Mouse (Mus musculus) bone marrow macrophage, adult 2 months (primary cell): ENCODE measurements around the gene C1qtnf5. TPM values are rescaled to one million over a fixed set of nuclear protein-coding genes. Genes with fewer than 3 reads are reported as not detected.

Experiments
- H3K27ac ChIP-seq: 2 replicates; pipeline ENCODE4 v1.5.1; 2012; ENCODE audit warnings: low read depth, low read length; ENCODE audit not compliant: insufficient read depth
- H3K4me1 ChIP-seq: 2 replicates; pipeline ENCODE4 v1.6.1; 2012; ENCODE audit warnings: low read length; ENCODE audit not compliant: control insufficient read depth, insufficient read depth
- H3K4me3 ChIP-seq: 2 replicates; pipeline ENCODE4 v1.5.1; 2012; ENCODE audit warnings: mild to moderate bottlenecking, low read length, moderate library complexity; ENCODE audit not compliant: insufficient read depth
- CTCF ChIP-seq: IDR thresholded peaks from 2 replicates; pipeline ENCODE4 v1.5.1; 2012; ENCODE audit warnings: low read depth, mild to moderate bottlenecking, low read length, moderate library complexity
- POLR2A ChIP-seq: IDR thresholded peaks from 2 replicates; pipeline ENCODE4 v1.6.1; 2012; ENCODE audit warnings: mild to moderate bottlenecking, low read depth, low read length, borderline replicate concordance
- polyA plus RNA-seq: library from polyadenylated mRNA; stranded (reverse); fragments of >200 nt; gene quantifications from 2 replicates; pipeline ENCODE4 v1.2.4, GENCODE M21; 2012; ENCODE audit not compliant: missing spikeins, insufficient read depth, insufficient read length

Gene C1qtnf5
- polyA plus RNA-seq, 1 experiment: not detected

DNA sequence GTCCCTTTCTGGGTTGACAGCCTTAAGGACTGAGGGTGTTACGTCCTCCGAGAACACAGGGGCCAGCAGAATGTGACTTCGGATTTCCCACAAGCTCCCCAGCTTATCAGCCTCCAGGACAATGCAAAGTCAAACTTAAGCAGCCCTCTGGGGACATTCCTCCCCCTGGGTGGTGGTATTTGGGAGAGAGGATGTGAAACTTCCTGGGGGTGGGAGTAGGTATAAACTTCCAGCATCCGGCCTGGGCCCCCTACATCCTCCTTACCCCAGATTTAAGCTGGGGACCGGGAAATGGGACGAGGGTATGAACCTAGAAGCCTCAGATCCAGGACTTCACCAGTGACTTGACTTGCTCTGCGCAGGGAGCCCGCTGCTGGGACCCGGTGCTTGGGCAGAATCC lies 22.6 kb downstream of the C1qtnf5 start:
- Histone ChIP-seq H3K4me1 (peaks cover 27% of the 10 kb centered on the region), H3K4me3 (peak overlapping the region; percentile 45), H3K27ac (no peak overlapping the region)
- no peak for TF ChIP-seq CTCF
- TF ChIP-seq POLR2A: no peak

DNA sequence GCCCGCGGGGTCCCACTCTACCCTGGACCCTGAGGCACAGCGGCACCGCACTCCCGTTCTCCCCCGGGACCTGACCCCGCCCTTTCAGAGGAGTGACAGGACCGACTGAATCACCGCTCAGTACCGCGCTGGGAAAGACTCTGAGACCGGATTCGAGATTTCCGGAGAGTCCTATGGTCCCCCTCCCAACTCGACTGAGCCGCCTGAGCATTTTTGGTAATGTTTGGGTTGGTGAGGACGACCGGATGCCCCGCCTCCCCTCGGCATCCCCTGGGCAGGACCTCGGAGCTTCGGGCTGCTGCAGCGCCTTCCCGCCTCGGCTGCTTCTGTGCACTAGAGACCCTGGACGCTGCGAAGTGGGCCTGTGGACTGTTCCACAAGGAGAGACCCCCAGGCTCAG lies 23.0 kb downstream of the C1qtnf5 start:
- Histone ChIP-seq H3K27ac (no peak overlapping the region), H3K4me1 (peaks cover 27% of the 10 kb centered on the region), H3K4me3 (peak overlapping the region; percentile 45)
- no peak for TF ChIP-seq POLR2A
- TF ChIP-seq CTCF: no peak

- Histone ChIP-seq H3K4me3 (peak overlapping the region; percentile 45), H3K27ac (no peak overlapping the region), H3K4me1 (peaks cover 27% of the 10 kb centered on the region)
- no peak for TF ChIP-seq POLR2A
- TF ChIP-seq CTCF: no peak
These were observed 23.7 kb downstream of the C1qtnf5 start for GRCm38 (mm10) chr9:44130581-44131275.

DNA sequence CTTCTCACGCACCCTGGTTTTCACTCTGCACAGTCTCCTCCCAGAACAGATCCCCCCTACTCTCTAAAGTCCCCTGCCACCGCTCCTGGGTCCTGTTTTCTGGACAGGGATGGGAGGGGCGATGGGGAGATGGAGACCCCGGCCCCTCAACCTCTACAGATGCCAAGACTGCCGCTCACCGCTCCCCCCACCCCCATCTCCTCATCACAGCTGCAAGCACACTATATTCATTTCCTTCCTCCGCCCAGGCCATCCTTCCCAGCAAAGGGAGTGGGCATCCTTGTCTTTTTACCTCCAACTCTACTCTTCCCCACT lies 24.2 kb downstream of the C1qtnf5 start:
- Histone ChIP-seq H3K4me1 (peaks cover 26% of the 10 kb centered on the region), H3K27ac (no peak overlapping the region), H3K4me3 (no peak overlapping the region)
- TF ChIP-seq CTCF: no peak
- TF ChIP-seq POLR2A: no peak

DNA sequence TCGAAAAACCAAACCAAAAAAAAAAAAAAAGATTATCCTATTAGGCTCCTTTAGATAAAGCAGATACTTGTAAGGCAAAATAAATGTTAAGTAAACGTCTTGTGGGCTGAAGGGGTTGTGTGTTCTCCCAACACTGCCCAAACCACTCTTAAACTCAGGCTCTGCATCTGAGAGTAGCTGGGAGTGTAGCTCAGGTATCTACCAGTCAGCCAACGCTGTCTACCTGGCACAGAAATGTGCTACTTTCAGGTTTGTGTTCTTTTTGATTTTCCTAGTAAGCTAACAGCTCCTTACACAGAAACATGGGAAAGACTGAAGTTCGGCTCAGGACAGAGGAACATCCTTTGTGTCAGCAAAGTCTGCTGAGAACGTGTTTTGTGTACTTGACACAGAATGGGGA lies 25.2 kb downstream of the C1qtnf5 start:
- H3K27ac ChIP-seq: no peak overlapping the region
- no peak overlapping the region for H3K4me3 ChIP-seq
- peaks cover 19% of the 10 kb centered on the region for H3K4me1 ChIP-seq
- TF ChIP-seq CTCF (no peak), POLR2A (no peak)

DNA sequence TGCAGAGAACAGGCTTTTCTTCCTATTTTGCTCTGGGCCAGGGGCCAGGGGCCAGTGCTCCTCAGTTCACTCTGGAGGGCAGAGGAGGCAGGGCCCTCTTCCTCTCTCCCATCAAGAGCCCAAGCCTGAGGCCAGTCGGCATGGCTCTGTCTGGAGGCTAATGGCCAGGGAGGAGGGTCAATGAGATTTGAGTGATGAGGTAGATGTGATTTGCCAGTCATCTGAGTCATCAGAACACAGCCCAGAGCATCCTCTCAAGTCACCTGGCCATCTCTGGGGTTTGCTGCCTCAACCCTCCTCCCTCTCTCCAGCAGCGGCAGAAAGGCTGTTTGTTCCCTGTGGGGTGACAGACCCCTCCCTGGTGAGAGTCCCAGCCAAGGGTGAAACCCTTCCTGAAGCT lies 26.2 kb downstream of the C1qtnf5 start:
- TF ChIP-seq CTCF: no peak
- no peak for TF ChIP-seq POLR2A
- peaks cover 20% of the 10 kb centered on the region for H3K4me1 ChIP-seq
- no peak overlapping the region for H3K27ac ChIP-seq
- H3K4me3 ChIP-seq: no peak overlapping the region

- TF ChIP-seq CTCF (no peak), POLR2A (no peak)
- peaks cover 14% of the 10 kb centered on the region for H3K4me1 ChIP-seq
- no peak within 1 kb of the TSS for H3K27ac ChIP-seq
- peak within 1 kb of the TSS; percentile 55 for H3K4me3 ChIP-seq
These were observed 27.2 kb downstream of the C1qtnf5 start, which contains the start of gene Mcam for GRCm38 (mm10) chr9:44134101-44134850. Gene Mcam, plus strand, starts transcription at chr9:44134469.

DNA sequence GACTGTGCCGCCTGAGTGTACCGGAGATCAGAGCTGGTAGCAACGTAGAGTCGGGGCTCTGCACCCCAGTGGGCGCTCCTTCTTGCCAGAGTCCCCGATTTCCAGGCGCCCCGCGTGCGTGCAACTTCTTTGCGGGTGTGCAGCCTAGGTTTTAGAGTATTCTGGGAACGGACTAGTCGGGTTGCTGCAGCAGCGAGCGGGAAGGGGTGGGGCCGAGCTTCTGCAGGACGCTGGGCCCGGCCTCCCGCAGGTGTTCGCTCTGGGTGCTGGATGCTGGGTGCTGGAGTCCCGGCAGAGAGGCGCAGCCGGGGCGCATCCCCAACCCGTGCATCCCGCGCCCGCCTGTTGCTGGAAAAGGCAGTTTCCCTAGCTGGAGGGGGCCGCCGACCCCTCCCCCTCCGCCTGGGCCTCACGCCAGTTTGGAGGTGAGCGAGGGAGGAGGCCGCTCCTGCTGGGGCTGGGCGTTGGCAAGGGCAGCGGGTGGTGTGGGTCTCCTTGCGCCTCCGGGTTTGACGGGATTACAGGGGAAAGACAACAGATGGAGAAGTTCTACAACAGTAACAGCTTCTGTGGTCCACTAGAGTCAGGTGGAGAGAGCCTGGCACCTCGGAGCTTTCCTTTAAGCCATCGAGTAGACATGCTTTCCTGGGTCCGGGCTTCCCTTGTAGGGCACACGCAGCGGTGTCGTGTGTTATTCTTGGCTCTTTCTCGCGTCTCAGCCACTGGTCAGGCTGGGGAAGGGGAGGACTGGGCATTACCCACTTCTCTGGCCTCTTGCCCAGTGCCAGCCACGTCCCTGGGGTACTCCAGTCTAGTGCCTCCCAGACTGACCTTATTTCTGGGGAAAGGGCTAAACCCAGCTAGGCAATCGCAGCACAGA lies 28.0 kb downstream of the C1qtnf5 start:
- H3K27ac ChIP-seq: no peak overlapping the region
- H3K4me1 ChIP-seq: peaks cover 8% of the 10 kb centered on the region

GRCm38 (mm10) chr9:44135731-44136411 lies 28.8 kb downstream of the C1qtnf5 start:
- Histone ChIP-seq H3K4me1 (peaks cover 5% of the 10 kb centered on the region), H3K27ac (no peak overlapping the region), H3K4me3 (0 out of 2 replicates have a peak overlapping the region, but pooled peaks have one; percentile 55)
- no peak for TF ChIP-seq POLR2A
- TF ChIP-seq CTCF: no peak

More for the DNA sequence above, 28.0 kb downstream of the C1qtnf5 start:
- peak overlapping the region; percentile 55 for H3K4me3 ChIP-seq
- TF ChIP-seq CTCF: no peak
- TF ChIP-seq POLR2A: no peak
